Mouse (Mus musculus) heart, adult 2 months (tissue): ENCODE measurements around the gene Mpp2. TPM values are rescaled to one million over a fixed set of nuclear protein-coding genes. Genes with fewer than 3 reads are reported as not detected.

Experiments used
- DNase-seq, 2 experiments: peaks; one replicate each; pipeline ENCODE4 v3.0.0; 2021
- H3K27ac ChIP-seq: fragments of 200-600 bp; 2 replicates; pipeline ENCODE4 v1.8.1; 2022
- H3K27me3 ChIP-seq: fragments of 200-500 bp; 2 replicates; pipeline ENCODE4 v1.6.1; 2012; ENCODE audit warnings: mild to moderate bottlenecking, low read length, inconsistent platforms, mixed read lengths; ENCODE audit not compliant: control insufficient read depth, insufficient read depth
- H3K36me3 ChIP-seq: fragments of 200-500 bp; 2 replicates; pipeline ENCODE4 v1.6.1; 2012; ENCODE audit warnings: low read length, inconsistent platforms; ENCODE audit not compliant: control insufficient read depth, insufficient read depth
- H3K4me1 ChIP-seq: fragments of 200-500 bp; 2 replicates; pipeline ENCODE4 v1.6.1; 2011; ENCODE audit warnings: low read length; ENCODE audit not compliant: control insufficient read depth, insufficient read depth
- H3K4me3 ChIP-seq: fragments of 200-600 bp; 2 replicates; pipeline ENCODE4 v1.8.1; 2022
- H3K79me2 ChIP-seq: fragments of 200-500 bp; replicated peaks from 2 replicates; pipeline ENCODE4 v1.6.1; 2012; ENCODE audit warnings: mild to moderate bottlenecking, inconsistent platforms, low read length, moderate library complexity, mixed read lengths; ENCODE audit not compliant: control insufficient read depth, insufficient read depth
- H3K9ac ChIP-seq: fragments of 200-500 bp; 2 replicates; pipeline ENCODE4 v1.6.1; 2012; ENCODE audit warnings: low read depth, mild to moderate bottlenecking, control low read depth, inconsistent platforms, low read length, mixed read lengths
- CTCF ChIP-seq: fragments of 200-600 bp; IDR thresholded peaks from 2 replicates; pipeline ENCODE4 v1.8.1; 2022; ENCODE audit warnings: antibody characterized with exemption, mild to moderate bottlenecking, moderate library complexity
- EP300 ChIP-seq: fragments of 200-500 bp; IDR thresholded peaks from 2 replicates; pipeline ENCODE4 v1.6.1; 2011; ENCODE audit warnings: low read depth, low read length, control low read depth; ENCODE audit not compliant: insufficient read depth
- POLR2A ChIP-seq: fragments of 200-500 bp; IDR thresholded peaks from 2 replicates; pipeline ENCODE4 v1.6.1; 2011; ENCODE audit warnings: mild to moderate bottlenecking, low read depth, low read length, control low read depth; ENCODE audit not compliant: insufficient read depth
- WGBS: fragments of 180-500 bp; shearing (Covaris S2); methylation state at CpG from one replicate; pipeline ENCODE4 v1.1.7; 2018; 5-methylcytosine and 5-hydroxymethylcytosine counted together
- intact Hi-C: fragments of 180-260 bp; cut with DNase I; formaldehyde crosslinking; loops from one replicate; pipeline ENCODE4 v1.15.1; 2025
- polyA plus RNA-seq: library from polyadenylated mRNA; depleted of rRNA; stranded (reverse); fragments of >200 nt; gene quantifications from 2 replicates; pipeline ENCODE4 v1.2.3, GENCODE M21; 2012
- total RNA-seq, 2 experiments: library from RNA; stranded (reverse); gene quantifications; 2 replicates each; pipeline ENCODE4 v1.2.3; 2021

Gene Mpp2
- total and polyA plus RNA-seq, 3 experiments, result 2.3 to 5.3 (median 2.6) TPM

DNA sequence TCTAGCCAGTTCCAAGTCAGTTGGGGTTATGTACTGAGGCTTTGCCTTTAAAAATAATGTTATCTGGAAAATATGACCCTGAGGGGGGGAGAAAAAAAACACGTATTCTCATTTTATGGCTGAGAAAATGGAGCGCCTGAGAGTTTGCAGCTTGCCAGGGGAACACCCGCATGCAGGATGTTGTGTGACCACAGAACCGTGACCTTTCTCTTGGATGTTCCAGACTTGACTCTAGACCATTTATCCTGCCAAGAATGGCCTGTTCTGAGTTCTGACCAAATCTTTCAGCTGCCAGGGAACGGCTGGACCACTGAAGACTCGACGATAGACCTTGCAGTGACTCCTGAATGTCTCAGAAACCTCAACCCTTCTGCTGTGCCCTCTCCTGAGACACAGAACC lies 35.1 kb downstream of the Mpp2 start:
- peak in 1 of 2 experiments; percentile 68 for DNase-seq
- no peak overlapping the region; the same call in 1 of the 2 replicates for H3K9ac ChIP-seq
- H3K4me1 ChIP-seq, result peaks cover 28% of the 10 kb centered on the region
- H3K27me3 ChIP-seq, result no peaks in the 10 kb centered on the region
- no peak for TF ChIP-seq POLR2A
- peak; percentile 60; the same call in 1 of the 2 replicates for TF ChIP-seq EP300
- TF ChIP-seq CTCF, result no peak
- WGBS, result 29% methylated on average over 7 of the region's 7 CpGs
- intact Hi-C loops, result no loop called here
- peak overlapping the region; percentile 84 for H3K27ac ChIP-seq
- peaks cover 16% of the 10 kb centered on the region; the same call in 1 of the 2 replicates for H3K36me3 ChIP-seq
- no peak overlapping the region for H3K4me3 ChIP-seq
- H3K79me2 ChIP-seq, result no peaks in the 10 kb centered on the region

DNA sequence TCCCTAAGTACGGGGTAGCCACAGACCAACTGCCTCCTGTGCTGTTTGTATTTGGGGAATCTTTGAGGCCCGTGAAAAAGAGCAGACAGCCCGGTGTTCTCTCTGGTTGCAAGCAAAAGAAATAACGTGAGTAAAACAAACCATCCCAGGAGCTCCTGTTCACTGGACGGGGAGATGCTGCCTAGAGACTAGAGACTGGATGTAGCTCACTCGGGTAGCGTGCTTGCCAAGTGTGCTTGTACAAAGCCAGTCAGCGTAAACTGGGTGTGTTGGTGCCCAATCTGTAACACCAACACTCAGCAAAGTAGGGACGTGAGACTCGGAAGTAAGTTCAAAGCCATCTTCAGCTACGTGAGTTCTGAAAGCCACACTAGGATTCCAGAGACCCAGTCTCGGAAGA lies 35.6 kb downstream of the Mpp2 start:
- H3K4me1 ChIP-seq, result peaks cover 28% of the 10 kb centered on the region
- TF ChIP-seq POLR2A, result no peak
- WGBS, result 54% methylated on average over 12 of the region's 12 CpGs
- no peak for DNase-seq
- H3K27me3 ChIP-seq, result no peaks in the 10 kb centered on the region
- H3K9ac ChIP-seq, result peak overlapping the region; percentile 37
- H3K36me3 ChIP-seq, result peaks cover 16% of the 10 kb centered on the region; the same call in 1 of the 2 replicates
- intact Hi-C loops, result no loop called here
- H3K27ac ChIP-seq, result peak overlapping the region; percentile 84
- H3K79me2 ChIP-seq, result no peaks in the 10 kb centered on the region
- no peak overlapping the region for H3K4me3 ChIP-seq

DNA sequence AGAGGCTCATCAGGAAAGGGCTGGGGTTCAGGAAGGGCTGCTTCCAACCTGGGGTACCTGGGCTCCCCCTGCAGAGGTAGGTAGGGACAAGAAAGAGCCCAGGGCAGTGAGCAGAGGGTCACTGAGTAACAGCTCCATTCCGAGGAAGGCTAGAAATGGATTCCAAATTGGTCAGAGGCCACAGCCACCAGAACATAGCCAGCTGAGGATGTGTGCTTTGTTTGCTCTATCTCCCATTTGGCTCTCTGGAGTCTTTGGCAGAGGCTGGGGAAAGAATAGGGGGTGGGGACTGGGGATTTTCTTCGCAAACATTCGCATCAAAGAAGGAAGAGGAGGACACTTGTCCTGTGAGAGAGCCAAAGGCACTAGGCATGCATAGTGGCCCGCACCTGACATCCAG lies 36.4 kb downstream of the Mpp2 start:
- no peaks in the 10 kb centered on the region for H3K79me2 ChIP-seq
- intact Hi-C loops, result no loop called here
- 34% methylated on average over 4 of the region's 4 CpGs for WGBS
- H3K27ac ChIP-seq, result peak overlapping the region; percentile 84
- H3K4me1 ChIP-seq, result peaks cover 28% of the 10 kb centered on the region
- peaks cover 16% of the 10 kb centered on the region; the same call in 1 of the 2 replicates for H3K36me3 ChIP-seq
- no peak overlapping the region for H3K4me3 ChIP-seq
- no peaks in the 10 kb centered on the region for H3K27me3 ChIP-seq
- TF ChIP-seq CTCF (no peak), POLR2A (peak; percentile 82), EP300 (peak; percentile 90)
- peak; percentile 66 to 75 for DNase-seq
- peak overlapping the region; percentile 37 for H3K9ac ChIP-seq

DNA sequence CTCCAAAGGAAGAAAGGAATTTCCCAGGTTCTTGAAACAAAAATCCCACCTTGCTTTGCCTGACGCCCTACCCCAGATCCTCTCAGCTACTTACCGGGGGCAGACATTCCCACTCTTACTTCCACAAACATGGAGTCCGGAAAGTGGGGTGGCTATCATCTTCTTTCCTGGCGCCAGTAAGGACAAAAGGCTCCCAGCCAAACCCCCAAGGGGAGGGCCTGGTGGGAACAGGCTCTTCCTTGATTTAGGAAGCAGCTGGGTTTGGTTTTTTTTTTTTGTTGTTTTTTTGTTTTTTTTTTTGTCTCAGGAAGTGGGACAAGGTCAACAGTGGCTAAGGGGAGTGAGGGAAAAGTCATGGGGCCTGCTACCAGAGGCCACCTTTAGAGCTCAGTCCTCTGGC lies 36.8 kb downstream of the Mpp2 start:
- Histone ChIP-seq H3K4me1 (peaks cover 28% of the 10 kb centered on the region), H3K27me3 (no peaks in the 10 kb centered on the region), H3K27ac (peak overlapping the region; percentile 84), H3K9ac (peak overlapping the region; percentile 22; the same call in 1 of the 2 replicates), H3K79me2 (no peaks in the 10 kb centered on the region), H3K36me3 (peaks cover 16% of the 10 kb centered on the region; the same call in 1 of the 2 replicates), H3K4me3 (peak overlapping the region; percentile 32)
- intact Hi-C loops, result no loop called here
- 38% methylated on average over 4 of the region's 4 CpGs for WGBS
- DNase-seq, result peak; percentile 78 to 86
- TF ChIP-seq EP300 (peak; percentile 94), CTCF (no peak), POLR2A (peak; percentile 47; the same call in 1 of the 2 replicates)

DNA sequence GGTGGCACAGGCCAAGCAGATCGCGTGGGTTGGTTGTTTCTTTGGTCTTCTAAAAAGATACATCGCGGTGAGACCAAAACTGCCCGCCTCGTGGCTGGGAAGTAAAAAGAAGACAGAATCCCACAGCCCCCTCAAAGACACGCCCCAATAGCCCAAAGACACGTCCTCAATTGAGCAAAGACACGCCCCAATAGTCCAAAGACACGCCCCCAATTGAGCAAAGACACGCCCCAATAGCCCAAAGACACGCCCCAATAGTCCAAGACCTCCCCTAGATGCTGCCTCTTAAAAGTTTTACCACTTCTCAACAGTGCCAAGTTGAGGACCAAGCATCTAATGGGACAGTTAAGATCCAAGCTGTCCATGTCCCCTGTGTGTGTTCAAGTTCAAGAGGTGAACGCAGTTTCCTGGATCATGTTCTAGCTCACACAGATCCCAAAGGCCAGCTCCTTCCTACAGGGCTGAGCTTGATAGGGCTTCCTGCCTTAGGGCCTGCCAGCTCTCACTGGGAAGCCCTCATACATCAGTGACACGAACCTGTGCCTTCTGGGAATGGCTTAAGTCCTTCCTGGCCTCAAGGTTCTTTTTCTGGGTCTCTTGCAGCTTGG lies 38.3 kb downstream of the Mpp2 start:
- Histone ChIP-seq H3K27me3 (no peaks in the 10 kb centered on the region), H3K36me3 (peaks cover 16% of the 10 kb centered on the region; the same call in 1 of the 2 replicates), H3K27ac (peak overlapping the region; percentile 84), H3K79me2 (no peaks in the 10 kb centered on the region), H3K4me3 (no peak overlapping the region), H3K4me1 (peaks cover 32% of the 10 kb centered on the region), H3K9ac (0 out of 2 replicates have a peak overlapping the region, but pooled peaks have one; percentile 1)
- peak in 1 of 2 experiments; percentile 61 for DNase-seq
- peak; percentile 83 for TF ChIP-seq EP300
- no peak for TF ChIP-seq CTCF
- TF ChIP-seq POLR2A, result peak; percentile 86; the same call in 1 of the 2 replicates
- intact Hi-C loops, result no loop called here
- WGBS, result 41% methylated on average over 14 of the region's 14 CpGs

DNA sequence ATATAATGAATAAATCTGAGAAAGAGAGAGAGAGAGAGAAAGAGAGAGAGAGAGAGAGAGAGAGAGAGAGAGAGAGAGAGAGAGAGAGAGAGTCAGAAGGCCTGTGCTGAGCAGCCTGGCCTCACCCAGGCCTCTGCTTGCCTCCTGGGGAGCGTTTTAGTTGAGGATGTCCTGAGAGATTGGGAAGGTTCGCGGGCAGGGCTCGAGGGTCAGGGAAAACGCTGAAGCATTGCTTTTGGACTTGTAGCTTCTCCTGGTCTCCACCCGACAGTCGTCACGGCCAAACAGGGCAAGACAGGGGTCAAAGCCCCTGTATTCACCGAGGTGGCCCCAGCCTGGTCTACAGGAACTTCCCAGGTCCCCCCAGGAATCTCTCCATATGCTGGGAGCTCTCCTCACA lies 41.7 kb downstream of the Mpp2 start:
- 76% methylated on average over 9 of the region's 9 CpGs for WGBS
- Histone ChIP-seq H3K27ac (peak overlapping the region; percentile 47), H3K4me1 (peaks cover 15% of the 10 kb centered on the region), H3K27me3 (no peaks in the 10 kb centered on the region), H3K9ac (no peak overlapping the region; the same call in 1 of the 2 replicates), H3K79me2 (no peaks in the 10 kb centered on the region), H3K4me3 (no peak overlapping the region), H3K36me3 (peaks cover 9% of the 10 kb centered on the region; the same call in 1 of the 2 replicates)
- peak in 1 of 2 experiments; percentile 18 for DNase-seq
- intact Hi-C loops, result no loop called here
- no peak for TF ChIP-seq POLR2A
- no peak for TF ChIP-seq EP300
